ENCODE assay signal across 8 mouse cellular contexts in genomic region chr2:33430771-33431699, GRCm38 (mm10). TPM values are rescaled to one million over a fixed set of nuclear protein-coding genes. Genes with fewer than 3 reads are reported as not detected.
DNase-seq lines count a peak whose midpoint lies in the region; ATAC-seq lines count a peak whose summit lies in the region.

Gene Zbtb34 (minus strand): TSS chr2:33431324.

- ATAC-seq in frontal cortex, adult (ENCODE audit: low TSS enrichment) = no peak
- peak; percentile 85 for ATAC-seq in forebrain, embryonic 14.5 days

- H3K4me2 ChIP-seq in forebrain, embryonic 14.5 days (ENCODE audit: low read length) = peak within 1 kb of the TSS; percentile 93

- under 1% methylated on average over 70 of the region's 102 CpGs for WGBS in forebrain, embryonic 14.5 days
- WGBS in hindbrain, embryonic 10.5 days = under 1% methylated on average over 94 of the region's 102 CpGs
- WGBS in macrophage (ENCODE audit: missing documents) = 1% methylated on average over 71 of the region's 102 CpGs

- no peaks in the 10 kb centered on the region for H3K9me3 ChIP-seq in forebrain, embryonic 14.5 days (replicated peaks; ENCODE audit: control insufficient read depth, low read length)
- H3K9me3 ChIP-seq in hindbrain, embryonic 10.5 days = no peaks in the 10 kb centered on the region

- H3K27ac ChIP-seq in forebrain, embryonic 14.5 days (ENCODE audit: low read depth, low read length) = 0 out of 2 replicates have a peak within 1 kb of the TSS, but pooled peaks have one; percentile 39
- H3K27ac ChIP-seq in hindbrain, embryonic 10.5 days = peak within 1 kb of the TSS; percentile 93
- H3K27ac ChIP-seq in macrophage = peak within 1 kb of the TSS; percentile 97

- peaks cover 21% of the 10 kb centered on the region; the same call in 1 of the 2 replicates for H3K36me3 ChIP-seq in forebrain, embryonic 14.5 days (ENCODE audit: control insufficient read depth, insufficient read depth, low read length)
- peaks cover 18% of the 10 kb centered on the region for H3K36me3 ChIP-seq in hindbrain, embryonic 10.5 days
- no peaks in the 10 kb centered on the region for H3K36me3 ChIP-seq in macrophage (ENCODE audit: inconsistent target)

- DNase-seq in frontal cortex, adult 2 months (ENCODE audit: extremely low spot score in 1 of 2, low spot score in 1 of 2) = peak in 1 of 2 experiments; percentile 56
- peak; percentile 47 for DNase-seq in cerebellum, adult 11 months
- peak; percentile 76 for DNase-seq in forebrain, embryonic 14.5 days (ENCODE audit: low spot score)
- DNase-seq in hindbrain, embryonic 10.5 days (ENCODE audit: low spot score) = peak; percentile 76
- DNase-seq in layer of hippocampus, postnatal 36 days = peak; percentile 51 to 56
- DNase-seq in right cerebral cortex, postnatal 4 days = peak; percentile 77

- no peaks in the 10 kb centered on the region for H3K27me3 ChIP-seq in forebrain, embryonic 14.5 days (replicated peaks; ENCODE audit: control insufficient read depth, insufficient read depth, low read length)
- H3K27me3 ChIP-seq in hindbrain, embryonic 10.5 days (ENCODE audit: insufficient read depth, poor library complexity, severe bottlenecking) = peaks cover 5% of the 10 kb centered on the region; the same call in 1 of the 2 replicates

- H3K4me1 ChIP-seq in forebrain, embryonic 14.5 days (ENCODE audit: control insufficient read depth, insufficient read depth, low read length) = peaks cover 18% of the 10 kb centered on the region
- peaks cover 55% of the 10 kb centered on the region for H3K4me1 ChIP-seq in hindbrain, embryonic 10.5 days (replicated peaks)

- peaks cover 47% of the 10 kb centered on the region for H3K79me2 ChIP-seq in macrophage (ENCODE audit: inconsistent target)

- H3K4me3 ChIP-seq in forebrain, embryonic 14.5 days (ENCODE audit: low read depth, low read length) = peak within 1 kb of the TSS; percentile 97
- peak within 1 kb of the TSS; percentile 99 for H3K4me3 ChIP-seq in hindbrain, embryonic 10.5 days
- peak within 1 kb of the TSS; percentile 77 for H3K4me3 ChIP-seq in macrophage (ENCODE audit: inconsistent target)

- peak within 1 kb of the TSS; percentile 97 for H3K9ac ChIP-seq in forebrain, embryonic 14.5 days (ENCODE audit: low read length)

RNA-seq across cellular contexts. Expression of gene Zbtb34, which starts in this region (rescaled TPM):
- 16.0 and 17.5 TPM in 2 replicates for polyA plus RNA-seq in frontal cortex, adult 2 months (2012; rRNA removed)
- polyA plus RNA-seq in forebrain, embryonic 14.5 days (2014; fragmentation: Nextera tagmentation; extraction: Ambion mirVana) = 5.1 and 6.3 TPM in 2 replicates
- 7.2 and 8.2 TPM in 2 replicates for polyA plus RNA-seq in hindbrain, embryonic 10.5 days (2016; fragmentation: Nextera tagmentation; extraction: Ambion mirVana)
- 10 to 100 TPM; 12.5 to 14.2 TPM for total RNA-seq in layer of hippocampus, postnatal 36 days (2021)
- total RNA-seq in macrophage (2018; cell fraction: chromatin; rRNA removed) = 10 to 100 TPM in 18 of 26 experiments, 1 to 10 TPM in 8; 3.6 to 51.7 (median 20.0) TPM
- 10 to 100 TPM in 18 of 26 experiments, 1 to 10 TPM in 8; 3.8 to 26.9 (median 16.8) TPM for total RNA-seq in macrophage (2018; cell fraction: cytosol; rRNA removed)
- 10 to 100 TPM in 23 of 26 experiments, 1 to 10 TPM in 3; 5.8 to 58.5 (median 19.7) TPM for total RNA-seq in macrophage (2018; cell fraction: nucleus; rRNA removed)
- 11.3 to 16.6 TPM (median 12.3 TPM) in 3 replicates for polyA plus RNA-seq in macrophage (2018)

Comparison
In these comparisons a context has a peak if more than half of its experiments do, and no peak if none do; other contexts are left out.
1. H3K27ac ChIP-seq: peak in every context shown above with its lines; median percentile 97 in macrophage; 93 in hindbrain, embryonic 10.5 days; 39 in forebrain, embryonic 14.5 days.